Mouse (Mus musculus): Measurements from ENCODE around the gene Stk32c. TPM values are rescaled to one million over a fixed set of nuclear protein-coding genes. Genes with fewer than 3 reads are reported as not detected.

Gene Stk32c
- polyA plus RNA-seq, 1 experiment from 2014 or later, result not detected

- no peak overlapping the region for H3K27ac ChIP-seq (ENCODE audit: poor library complexity, severe bottlenecking)
- 79% methylated on average over 5 of the region's 5 CpGs for WGBS
- no peak overlapping the region for H3K9ac ChIP-seq
- no peak overlapping the region for H3K4me2 ChIP-seq
- no peaks in the 10 kb centered on the region for H3K36me3 ChIP-seq
- H3K4me3 ChIP-seq, result no peak overlapping the region
- peaks cover 14% of the 10 kb centered on the region for H3K27me3 ChIP-seq (replicated peaks)
- H3K4me1 ChIP-seq (replicated peaks), result no peaks in the 10 kb centered on the region
- H3K9me3 ChIP-seq (replicated peaks), result no peaks in the 10 kb centered on the region
- ATAC-seq (ENCODE audit: insufficient number of reproducible peaks, low FRiP score), result no peak
These were observed 33.8 kb downstream of the Stk32c start for GRCm38 (mm10) chr7:139179299-139179698.

GRCm38 (mm10) chr7:139169143-139169542 is 44.0 kb downstream of the Stk32c start:
- Histone ChIP-seq H3K4me1 (replicated peaks) (no peaks in the 10 kb centered on the region), H3K9ac (no peak overlapping the region), H3K9me3 (replicated peaks) (peaks cover 19% of the 10 kb centered on the region; the same call in 1 of the 2 replicates), H3K27ac (ENCODE audit: poor library complexity, severe bottlenecking) (no peak overlapping the region), H3K27me3 (replicated peaks) (peaks cover 8% of the 10 kb centered on the region), H3K36me3 (no peaks in the 10 kb centered on the region), H3K4me3 (no peak overlapping the region), H3K4me2 (no peak overlapping the region)
- 74% methylated on average over 4 of the region's 4 CpGs for WGBS
- no peak for ATAC-seq (ENCODE audit: insufficient number of reproducible peaks, low FRiP score)

GRCm38 (mm10) chr7:139164410-139164809 is 48.7 kb downstream of the Stk32c start:
- Histone ChIP-seq H3K9me3 (replicated peaks) (peaks cover 25% of the 10 kb centered on the region; the same call in 1 of the 2 replicates), H3K4me1 (replicated peaks) (no peaks in the 10 kb centered on the region), H3K9ac (no peak overlapping the region), H3K36me3 (no peaks in the 10 kb centered on the region), H3K4me2 (no peak overlapping the region), H3K4me3 (no peak overlapping the region), H3K27ac (ENCODE audit: poor library complexity, severe bottlenecking) (no peak overlapping the region), H3K27me3 (replicated peaks) (0 out of 2 replicates have a peak, but pooled peaks cover 10% of the 10 kb centered on the region)
- ATAC-seq (ENCODE audit: insufficient number of reproducible peaks, low FRiP score), result no peak
- 60% methylated on average over 5 of the region's 5 CpGs for WGBS

GRCm38 (mm10) chr7:139158956-139159355 is 54.2 kb downstream of the Stk32c start:
- WGBS, result 61% methylated on average over 5 of the region's 5 CpGs
- Histone ChIP-seq H3K4me3 (no peak overlapping the region), H3K4me1 (replicated peaks) (no peaks in the 10 kb centered on the region), H3K27me3 (replicated peaks) (peaks cover 27% of the 10 kb centered on the region; the same call in 1 of the 2 replicates), H3K9ac (no peak overlapping the region), H3K27ac (ENCODE audit: poor library complexity, severe bottlenecking) (no peak overlapping the region), H3K9me3 (replicated peaks) (0 out of 2 replicates have a peak, but pooled peaks cover 6% of the 10 kb centered on the region), H3K4me2 (no peak overlapping the region), H3K36me3 (no peaks in the 10 kb centered on the region)
- ATAC-seq (ENCODE audit: insufficient number of reproducible peaks, low FRiP score), result no peak

DNA sequence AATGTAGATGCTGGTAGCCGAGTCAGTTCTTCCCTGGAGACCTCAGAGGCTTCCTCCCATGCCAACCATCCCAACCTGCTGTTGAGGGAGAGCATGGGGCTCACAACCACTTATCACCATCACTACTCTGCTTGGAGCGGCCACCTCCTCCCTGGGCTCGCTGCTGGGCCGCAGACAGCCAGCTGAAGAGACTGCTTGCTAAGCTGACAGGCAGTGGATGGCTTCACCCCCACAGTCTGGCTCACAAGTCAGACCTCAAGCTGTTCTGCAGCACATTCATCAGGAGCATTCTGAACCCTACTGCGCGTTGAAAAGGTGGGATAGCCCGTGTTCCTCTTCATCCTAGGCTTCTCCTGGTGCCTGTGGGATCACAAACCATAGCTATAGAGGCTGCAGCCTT is 54.6 kb downstream of the Stk32c start:
- no peaks in the 10 kb centered on the region for H3K4me1 ChIP-seq (replicated peaks)
- H3K4me2 ChIP-seq, result no peak overlapping the region
- no peak overlapping the region for H3K9ac ChIP-seq
- H3K27me3 ChIP-seq (replicated peaks), result peaks cover 31% of the 10 kb centered on the region; the same call in 1 of the 2 replicates
- 0 out of 2 replicates have a peak, but pooled peaks cover 6% of the 10 kb centered on the region for H3K9me3 ChIP-seq (replicated peaks)
- WGBS, result 60% methylated on average over 7 of the region's 7 CpGs
- no peaks in the 10 kb centered on the region for H3K36me3 ChIP-seq
- ATAC-seq (ENCODE audit: insufficient number of reproducible peaks, low FRiP score), result no peak
- H3K4me3 ChIP-seq, result no peak overlapping the region
- H3K27ac ChIP-seq (ENCODE audit: poor library complexity, severe bottlenecking), result no peak overlapping the region

DNA sequence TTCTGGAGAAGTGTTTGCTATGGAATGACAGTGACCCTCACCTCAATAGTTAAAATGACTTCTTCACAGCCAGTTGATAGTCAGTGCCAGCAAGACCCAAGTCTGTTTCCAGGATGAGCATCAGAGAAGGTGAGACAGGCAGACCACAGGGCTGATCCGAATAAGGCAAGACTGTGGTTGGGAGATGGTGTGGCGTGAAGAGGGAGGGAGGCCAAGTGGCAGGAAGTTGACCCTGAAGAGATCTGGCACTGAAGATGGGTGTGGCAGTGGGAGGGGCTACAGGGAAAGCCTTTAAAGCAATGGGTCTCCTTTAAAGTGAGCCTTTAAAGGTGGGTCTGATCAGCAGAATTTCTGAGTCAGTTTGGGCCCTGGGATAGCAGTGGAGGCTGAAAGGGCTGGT is 55.6 kb downstream of the Stk32c start:
- WGBS, result 30% methylated on average over 2 of the region's 2 CpGs
- 0 out of 2 replicates have a peak, but pooled peaks cover 4% of the 10 kb centered on the region for H3K9me3 ChIP-seq (replicated peaks)
- H3K27ac ChIP-seq (ENCODE audit: poor library complexity, severe bottlenecking), result no peak overlapping the region
- no peak overlapping the region for H3K4me3 ChIP-seq
- no peaks in the 10 kb centered on the region for H3K36me3 ChIP-seq
- no peak for ATAC-seq (ENCODE audit: insufficient number of reproducible peaks, low FRiP score)
- H3K4me2 ChIP-seq, result no peak overlapping the region
- no peaks in the 10 kb centered on the region for H3K4me1 ChIP-seq (replicated peaks)
- peaks cover 37% of the 10 kb centered on the region; the same call in 1 of the 2 replicates for H3K27me3 ChIP-seq (replicated peaks)
- no peak overlapping the region for H3K9ac ChIP-seq

GRCm38 (mm10) chr7:139156341-139157058 is 56.6 kb downstream of the Stk32c start:
- WGBS, result 71% methylated on average over 10 of the region's 10 CpGs
- no peak overlapping the region for H3K9ac ChIP-seq

DNA sequence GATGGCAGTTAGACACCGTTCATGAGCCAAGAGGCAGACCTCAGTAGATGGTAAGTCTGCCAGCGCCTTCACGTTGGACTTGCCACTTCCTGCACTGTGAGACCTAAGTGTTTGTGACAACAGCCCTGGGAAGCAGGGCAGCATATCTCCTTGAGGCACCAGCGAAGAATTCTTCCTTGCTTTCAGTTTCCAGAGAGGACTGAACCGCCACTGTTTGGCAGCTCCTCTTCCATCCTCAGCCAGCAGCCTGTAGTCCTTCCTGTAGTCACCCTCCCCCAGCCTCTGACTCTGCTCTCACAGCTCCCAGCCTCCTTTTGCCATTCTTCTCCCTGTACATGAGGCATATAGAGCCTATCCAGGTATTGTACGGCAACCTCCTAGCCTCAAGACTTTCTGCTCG is 60.2 kb downstream of the Stk32c start:
- 67% methylated on average over 7 of the region's 7 CpGs for whole genome bisulfite sequencing
- H3K4me3 ChIP-seq, result no peak overlapping the region
- H3K4me2 ChIP-seq, result no peak overlapping the region
- no peak overlapping the region for H3K27ac ChIP-seq (ENCODE audit: poor library complexity, severe bottlenecking)
- no peaks in the 10 kb centered on the region for H3K36me3 ChIP-seq
- H3K9me3 ChIP-seq (replicated peaks), result no peaks in the 10 kb centered on the region
- no peak for ATAC-seq (ENCODE audit: insufficient number of reproducible peaks, low FRiP score)
- H3K27me3 ChIP-seq (replicated peaks), result peaks cover 46% of the 10 kb centered on the region
- no peaks in the 10 kb centered on the region; the same call in 1 of the 2 replicates for H3K4me1 ChIP-seq (replicated peaks)
- H3K9ac ChIP-seq, result no peak overlapping the region

More at GRCm38 (mm10) chr7:139156341-139157058, 56.6 kb downstream of the Stk32c start:
- peaks cover 41% of the 10 kb centered on the region for H3K27me3 ChIP-seq (replicated peaks)
- H3K4me1 ChIP-seq (replicated peaks), result no peaks in the 10 kb centered on the region
- no peak for ATAC-seq (ENCODE audit: insufficient number of reproducible peaks, low FRiP score)
- no peak overlapping the region for H3K4me2 ChIP-seq
- H3K4me3 ChIP-seq, result no peak overlapping the region
- no peaks in the 10 kb centered on the region for H3K36me3 ChIP-seq
- H3K27ac ChIP-seq (ENCODE audit: poor library complexity, severe bottlenecking), result no peak overlapping the region
- 0 out of 2 replicates have a peak, but pooled peaks cover 2% of the 10 kb centered on the region for H3K9me3 ChIP-seq (replicated peaks)

DNA sequence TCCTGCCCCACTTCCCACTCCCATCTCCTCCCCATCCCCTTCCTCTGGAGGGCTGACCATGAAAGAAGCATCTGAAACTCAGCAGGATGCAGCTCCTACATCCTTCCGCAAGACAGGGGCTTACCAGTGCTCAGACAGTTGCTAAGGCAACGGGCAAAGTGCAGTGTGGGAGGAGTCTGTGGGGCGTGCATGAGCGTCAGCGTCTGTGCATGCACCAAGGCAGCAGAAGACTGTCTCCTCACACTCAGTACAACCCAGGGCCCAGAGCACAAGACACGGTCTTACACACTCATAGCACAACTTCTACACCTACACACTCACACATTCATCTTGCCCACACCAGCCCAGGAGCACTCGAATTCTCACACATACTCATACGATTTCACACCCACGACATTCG is 62.0 kb downstream of the Stk32c start:
- H3K4me1 ChIP-seq (replicated peaks), result peaks cover under 1% of the 10 kb centered on the region; the same call in 1 of the 2 replicates
- H3K27me3 ChIP-seq (replicated peaks), result peaks cover 43% of the 10 kb centered on the region
- WGBS, result 45% methylated on average over 10 of the region's 10 CpGs
- H3K36me3 ChIP-seq, result no peaks in the 10 kb centered on the region
- no peak for ATAC-seq (ENCODE audit: insufficient number of reproducible peaks, low FRiP score)
- H3K9ac ChIP-seq, result no peak overlapping the region
- no peaks in the 10 kb centered on the region for H3K9me3 ChIP-seq (replicated peaks)
- no peak overlapping the region for H3K27ac ChIP-seq (ENCODE audit: poor library complexity, severe bottlenecking)
- no peak overlapping the region for H3K4me2 ChIP-seq
- H3K4me3 ChIP-seq, result no peak overlapping the region

- H3K27ac ChIP-seq (ENCODE audit: poor library complexity, severe bottlenecking), result no peak overlapping the region
- no peak overlapping the region for H3K9ac ChIP-seq
- H3K27me3 ChIP-seq (replicated peaks), result peaks cover 43% of the 10 kb centered on the region
- no peaks in the 10 kb centered on the region for H3K36me3 ChIP-seq
- no peak overlapping the region for H3K4me2 ChIP-seq
- no peak for ATAC-seq (ENCODE audit: insufficient number of reproducible peaks, low FRiP score)
- no peaks in the 10 kb centered on the region for H3K9me3 ChIP-seq (replicated peaks)
- 14% methylated on average over 7 of the region's 7 CpGs for WGBS
- no peak overlapping the region for H3K4me3 ChIP-seq
- peaks cover 6% of the 10 kb centered on the region; the same call in 1 of the 2 replicates for H3K4me1 ChIP-seq (replicated peaks)
These were observed 63.7 kb downstream of the Stk32c start for GRCm38 (mm10) chr7:139149373-139149772.

- no peak overlapping the region for H3K4me3 ChIP-seq
These were observed 65.7 kb downstream of the Stk32c start for GRCm38 (mm10) chr7:139147360-139147759.

More at GRCm38 (mm10) chr7:139147360-139147759, 65.7 kb downstream of the Stk32c start:
- H3K9me3 ChIP-seq (replicated peaks), result no peaks in the 10 kb centered on the region
- H3K4me2 ChIP-seq, result no peak overlapping the region
- H3K27me3 ChIP-seq (replicated peaks), result peaks cover 31% of the 10 kb centered on the region
- H3K4me1 ChIP-seq (replicated peaks), result peaks cover 6% of the 10 kb centered on the region; the same call in 1 of the 2 replicates
- 39% methylated on average over 4 of the region's 4 CpGs for WGBS
- no peak for ATAC-seq (ENCODE audit: insufficient number of reproducible peaks, low FRiP score)
- no peak overlapping the region for H3K27ac ChIP-seq (ENCODE audit: poor library complexity, severe bottlenecking)
- no peaks in the 10 kb centered on the region for H3K36me3 ChIP-seq
- no peak overlapping the region for H3K9ac ChIP-seq

All from heart, embryonic 12.5 days (tissue).